Mouse (Mus musculus) lung, embryonic 14.5 days (tissue): Measurements from ENCODE around the gene Fam229b. TPM values are rescaled to one million over a fixed set of nuclear protein-coding genes. Genes with fewer than 3 reads are reported as not detected.

Source experiments
- ATAC-seq: fragments of 200-750 bp; cut with Nextera tagmentation; 2 replicates; pipeline ENCODE4 v1.8.0; 2017; ENCODE audit warnings: mild to moderate bottlenecking, moderate TSS enrichment, moderate library complexity; ENCODE audit not compliant: insufficient read depth
- DNase-seq: peaks from one replicate; pipeline ENCODE4 v3.0.0-alpha.2; 2015
- H3K27ac ChIP-seq: fragments of 300-500 bp; sonication (generic); 2 replicates; pipeline ENCODE4 v1.5.1; 2014; ENCODE audit warnings: low read depth, mild to moderate bottlenecking, moderate library complexity
- H3K27me3 ChIP-seq: fragments of 300-500 bp; sonication (generic); 2 replicates; pipeline ENCODE4 v1.6.1; 2014; ENCODE audit warnings: low read length, control low read depth; ENCODE audit not compliant: insufficient read depth
- H3K36me3 ChIP-seq: fragments of 300-500 bp; sonication (generic); 2 replicates; pipeline ENCODE4 v1.6.1; 2014; ENCODE audit warnings: control low read depth; ENCODE audit not compliant: insufficient read depth
- H3K4me1 ChIP-seq: fragments of 300-500 bp; sonication (generic); 2 replicates; pipeline ENCODE4 v1.6.1; 2014; ENCODE audit warnings: antibody characterized with exemption, control low read depth; ENCODE audit not compliant: insufficient read depth
- H3K4me2 ChIP-seq: fragments of 300-500 bp; sonication (generic); 2 replicates; pipeline ENCODE4 v1.6.1; 2014; ENCODE audit warnings: mild to moderate bottlenecking
- H3K4me3 ChIP-seq: fragments of 300-500 bp; sonication (generic); 2 replicates; pipeline ENCODE4 v1.5.1; 2014; ENCODE audit warnings: low read depth, low read length
- H3K9ac ChIP-seq: fragments of 300-500 bp; sonication (generic); 2 replicates; pipeline ENCODE4 v1.6.1; 2014
- H3K9me3 ChIP-seq: fragments of 300-500 bp; sonication (generic); 2 replicates; pipeline ENCODE4 v1.6.1; 2016; ENCODE audit warnings: low read depth, low read length, control low read depth
- CTCF ChIP-seq: IDR thresholded peaks from 2 replicates; pipeline ENCODE4 v1.5.1; 2016; ENCODE audit warnings: antibody characterized with exemption, low read depth
- WGBS: fragments of 180-500 bp; shearing (Covaris S2); extraction: QIAGEN DNeasy Blood & Tissue Kit; methylation state at CpG from one replicate; pipeline ENCODE4 v1.1.7; 2014; 5-methylcytosine and 5-hydroxymethylcytosine counted together
- polyA plus RNA-seq: library from polyadenylated mRNA; unstranded; fragments of >200 nt; fragmentation: Nextera tagmentation; extraction: Ambion mirVana; gene quantifications from 2 replicates; pipeline ENCODE4 v1.2.1, GENCODE M21; 2014

Gene Fam229b
- polyA plus RNA-seq, 1 experiment from 2014 or later, result 9.8 TPM

GRCm38 (mm10) chr10:39137766-39138165 is 4.1 kb upstream of the Fam229b start:
- H3K27ac ChIP-seq, result no peak overlapping the region
- no peak overlapping the region for H3K4me3 ChIP-seq
- peaks cover 43% of the 10 kb centered on the region for H3K36me3 ChIP-seq
- no peak overlapping the region for H3K4me2 ChIP-seq
- no peaks in the 10 kb centered on the region for H3K9me3 ChIP-seq
- no peaks in the 10 kb centered on the region for H3K27me3 ChIP-seq
- 84% methylated on average over 3 of the region's 3 CpGs for WGBS
- DNase-seq (no peak), ATAC-seq (no peak)
- H3K9ac ChIP-seq, result no peak overlapping the region
- no peak for TF ChIP-seq CTCF
- no peaks in the 10 kb centered on the region; the same call in 1 of the 2 replicates for H3K4me1 ChIP-seq

GRCm38 (mm10) chr10:39121412-39121811 is 12.3 kb downstream of the Fam229b start:
- ATAC-seq (no peak), DNase-seq (peak; percentile 62)
- Histone ChIP-seq H3K36me3 (no peaks in the 10 kb centered on the region), H3K9me3 (no peaks in the 10 kb centered on the region), H3K9ac (no peak overlapping the region), H3K27ac (no peak overlapping the region), H3K4me2 (no peak overlapping the region), H3K4me3 (no peak overlapping the region), H3K4me1 (no peaks in the 10 kb centered on the region), H3K27me3 (no peaks in the 10 kb centered on the region)
- WGBS, result 31% methylated on average over 4 of the region's 4 CpGs
- TF ChIP-seq CTCF, result peak; percentile 52

- DNase-seq, result no peak
- WGBS, result 48% methylated on average over 4 of the region's 4 CpGs
- no peak for TF ChIP-seq CTCF
- Histone ChIP-seq H3K36me3 (peaks cover 51% of the 10 kb centered on the region; the same call in 1 of the 2 replicates), H3K4me2 (no peak overlapping the region), H3K27ac (no peak overlapping the region), H3K9me3 (no peaks in the 10 kb centered on the region), H3K4me3 (no peak overlapping the region), H3K27me3 (no peaks in the 10 kb centered on the region), H3K4me1 (no peaks in the 10 kb centered on the region), H3K9ac (no peak overlapping the region)
- no peak for ATAC-seq
These were observed 24.2 kb downstream of the Fam229b start for GRCm38 (mm10) chr10:39109489-39109874.

- no peak for TF ChIP-seq CTCF
- no peak overlapping the region for H3K4me3 ChIP-seq
- no peak overlapping the region for H3K9ac ChIP-seq
- H3K27me3 ChIP-seq, result no peaks in the 10 kb centered on the region
- H3K9me3 ChIP-seq, result no peaks in the 10 kb centered on the region
- peaks cover 53% of the 10 kb centered on the region; the same call in 1 of the 2 replicates for H3K36me3 ChIP-seq
- WGBS, result 50% methylated on average over 10 of the region's 10 CpGs
- ATAC-seq (no peak), DNase-seq (no peak)
- H3K4me2 ChIP-seq, result no peak overlapping the region
- H3K4me1 ChIP-seq, result no peaks in the 10 kb centered on the region
- no peak overlapping the region for H3K27ac ChIP-seq
These were observed 24.8 kb downstream of the Fam229b start for GRCm38 (mm10) chr10:39108837-39109488.

- Histone ChIP-seq H3K36me3 (peaks cover 66% of the 10 kb centered on the region; the same call in 1 of the 2 replicates), H3K4me1 (no peaks in the 10 kb centered on the region), H3K4me3 (no peak overlapping the region), H3K27me3 (no peaks in the 10 kb centered on the region), H3K9me3 (no peaks in the 10 kb centered on the region), H3K27ac (no peak overlapping the region), H3K9ac (no peak overlapping the region), H3K4me2 (no peak overlapping the region)
- ATAC-seq, result no peak
- no peak for TF ChIP-seq CTCF
- 57% methylated on average over 4 of the region's 4 CpGs for WGBS
- no peak for DNase-seq
These were observed 26.8 kb downstream of the Fam229b start for GRCm38 (mm10) chr10:39106935-39107334.

GRCm38 (mm10) chr10:39106413-39106812 is 27.3 kb downstream of the Fam229b start:
- Histone ChIP-seq H3K4me1 (no peaks in the 10 kb centered on the region), H3K9me3 (no peaks in the 10 kb centered on the region), H3K4me2 (no peak overlapping the region), H3K9ac (no peak overlapping the region), H3K27me3 (no peaks in the 10 kb centered on the region), H3K4me3 (no peak overlapping the region), H3K27ac (no peak overlapping the region), H3K36me3 (peaks cover 66% of the 10 kb centered on the region; the same call in 1 of the 2 replicates)
- ATAC-seq (no peak), DNase-seq (no peak)
- WGBS, result 56% methylated on average over 3 of the region's 3 CpGs
- no peak for TF ChIP-seq CTCF

GRCm38 (mm10) chr10:39104803-39105449 is 28.8 kb downstream of the Fam229b start:
- Histone ChIP-seq H3K27me3 (no peaks in the 10 kb centered on the region), H3K9ac (no peak overlapping the region), H3K4me3 (no peak overlapping the region), H3K4me1 (no peaks in the 10 kb centered on the region), H3K9me3 (peaks cover 3% of the 10 kb centered on the region; the same call in 1 of the 2 replicates), H3K36me3 (peaks cover 52% of the 10 kb centered on the region; the same call in 1 of the 2 replicates), H3K4me2 (no peak overlapping the region), H3K27ac (no peak overlapping the region)
- TF ChIP-seq CTCF, result no peak
- ATAC-seq (no peak), DNase-seq (no peak)
- 83% methylated on average over 8 of the region's 8 CpGs for WGBS
